In the genomic region with DNA sequence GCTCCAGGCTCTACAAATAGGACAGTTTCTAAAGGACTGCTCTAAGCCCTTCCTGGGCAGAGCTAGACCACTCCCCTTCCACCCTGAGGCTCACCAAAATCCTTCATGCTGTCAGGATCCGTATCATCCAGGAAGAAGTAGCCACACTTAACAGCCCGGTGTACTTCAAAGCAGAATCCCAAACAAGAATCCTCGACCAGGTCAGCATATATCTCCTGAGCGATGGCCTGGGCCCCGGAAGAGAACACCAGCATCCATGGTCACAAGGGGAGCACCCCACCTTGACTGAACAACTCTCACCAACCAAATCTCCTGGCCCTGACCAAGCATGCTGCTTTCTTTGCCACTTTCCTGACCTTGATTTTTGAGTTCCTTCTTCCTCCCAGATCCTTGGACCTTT, we compare ENCODE assay signal across 9 mouse cellular contexts. TPM values are rescaled to one million over a fixed set of nuclear protein-coding genes. Genes with fewer than 3 reads are reported as not detected.
A peak's percentile ranks its signal among the peaks of the same experiment; 100 is the strongest.
DNase-seq lines count a peak whose midpoint lies in the region; ATAC-seq and TF ChIP-seq lines count a peak whose summit lies in the region.
"Had no signal": no experiment of that assay in that cellular context is flagged by ENCODE, and none has a peak within 500 bp of the region (broad histone marks: within the 10 kb centered on the region; RNA-seq: fewer than 3 reads in every experiment).

No protein-coding gene starts in this region.

- TF ChIP-seq CTCF in E14TG2a.4 (conservative IDR thresholded peaks at IDR 0.05; ENCODE audit: low read length): no peak
- TF ChIP-seq CTCF in cerebellum, adult 2 months (IDR thresholded peaks at IDR 0.05; ENCODE audit: borderline replicate concordance, insufficient read depth, low read depth, low read length): no peak

- WGBS in heart, embryonic 16.5 days: 77% methylated on average over 5 of the region's 5 CpGs
- WGBS in liver, embryonic 12.5 days (ENCODE audit: insufficient replicate concordance): 74% methylated on average over 5 of the region's 5 CpGs
- WGBS in cerebellum, adult 2 months: 71% methylated on average over 5 of the region's 5 CpGs

- ATAC-seq in heart, embryonic 16.5 days (replicated peaks; ENCODE audit: extremely low read depth, insufficient read depth, low FRiP score): no peak
- no peak for ATAC-seq in liver, embryonic 12.5 days

- H3K36me3 ChIP-seq in E14TG2a.4 (ENCODE audit: insufficient read depth, low read length): peaks cover 59% of the 10 kb centered on the region
- H3K36me3 ChIP-seq in heart, embryonic 16.5 days (ENCODE audit: control insufficient read depth, insufficient read depth): peaks cover 33% of the 10 kb centered on the region
- H3K36me3 ChIP-seq in liver, embryonic 12.5 days: peaks cover 55% of the 10 kb centered on the region

- peak overlapping the region; percentile 92 for H3K4me3 ChIP-seq in E14TG2a.4 (replicated peaks; ENCODE audit: low read length)
- H3K4me3 ChIP-seq in heart, embryonic 16.5 days (ENCODE audit: low read length): peak overlapping the region; percentile 81; the same call in 1 of the 2 replicates
- peak overlapping the region; percentile 91; the same call in 1 of the 2 replicates for H3K4me3 ChIP-seq in liver, embryonic 12.5 days
- no peak overlapping the region for H3K4me3 ChIP-seq in cerebellum, adult 2 months (replicated peaks; ENCODE audit: insufficient read depth, low read depth, low read length)

- no peak for TF ChIP-seq POLR2A in cerebellum, adult 2 months (IDR thresholded peaks at IDR 0.05; ENCODE audit: borderline replicate concordance, insufficient read depth, low read length)

- intact Hi-C loops in heart, postnatal 25 days (cut with DNase I): no loop called here

- peak; percentile 89 for DNase-seq in heart, adult 11 months
- DNase-seq in heart, postnatal 25 days (ENCODE audit: low spot score): no peak
- DNase-seq in thymus, postnatal 10 days (ENCODE audit: low spot score in 2 of 2): no peak
- DNase-seq in right cerebral cortex, postnatal 4 days: no peak
- no peak for DNase-seq in cerebellum, adult 2 months
- DNase-seq: lung, adult 2 months had no signal

- H3K9me3 ChIP-seq in E14TG2a.4 (ENCODE audit: low read length): no peaks in the 10 kb centered on the region
- no peaks in the 10 kb centered on the region for H3K9me3 ChIP-seq in heart, embryonic 16.5 days (replicated peaks; ENCODE audit: control insufficient read depth, low read length)
- no peaks in the 10 kb centered on the region for H3K9me3 ChIP-seq in liver, embryonic 12.5 days (replicated peaks)

- no peaks in the 10 kb centered on the region for H3K27me3 ChIP-seq in E14TG2a.4 (ENCODE audit: insufficient read depth, low read length)
- H3K27me3 ChIP-seq in heart, embryonic 16.5 days (ENCODE audit: control insufficient read depth, insufficient read depth, low read length): no peaks in the 10 kb centered on the region
- H3K27me3 ChIP-seq in liver, embryonic 12.5 days (replicated peaks): no peaks in the 10 kb centered on the region
- H3K27me3 ChIP-seq in cerebellum, adult 2 months (ENCODE audit: control insufficient read depth, insufficient read depth, low read length): no peaks in the 10 kb centered on the region

- H3K4me2 ChIP-seq in heart, embryonic 16.5 days (ENCODE audit: low read depth, low read length): peak overlapping the region; percentile 66; the same call in 1 of the 2 replicates
- H3K4me2 ChIP-seq in liver, embryonic 12.5 days: peak overlapping the region; percentile 98

- peaks cover 80% of the 10 kb centered on the region for H3K4me1 ChIP-seq in E14TG2a.4 (replicated peaks; ENCODE audit: low read depth, low read length)
- H3K4me1 ChIP-seq in heart, embryonic 16.5 days (ENCODE audit: control insufficient read depth, insufficient read depth, low read length): peaks cover 20% of the 10 kb centered on the region
- H3K4me1 ChIP-seq in liver, embryonic 12.5 days: peaks cover 51% of the 10 kb centered on the region
- peaks cover 11% of the 10 kb centered on the region; the same call in 1 of the 2 replicates for H3K4me1 ChIP-seq in cerebellum, adult 2 months (ENCODE audit: control insufficient read depth, insufficient read depth, low read length)

- no peak overlapping the region for H3K27ac ChIP-seq in heart, embryonic 16.5 days (ENCODE audit: low read length)
- H3K27ac ChIP-seq in liver, embryonic 12.5 days: peak overlapping the region; percentile 98
- no peak overlapping the region for H3K27ac ChIP-seq in cerebellum, adult 2 months (ENCODE audit: insufficient read depth, low read length)

- H3K9ac ChIP-seq in heart, embryonic 16.5 days (ENCODE audit: low read length): peak overlapping the region; percentile 90
- H3K9ac ChIP-seq in liver, embryonic 12.5 days: peak overlapping the region; percentile 94; the same call in 1 of the 2 replicates

RNA-seq across cellular contexts. Expression of gene Atxn7l3, which starts 2.0 kb away (rescaled TPM):
- total RNA-seq in heart, postnatal 25 days (2021): 10 to 100 TPM; 21.1 to 21.7 TPM
- polyA plus RNA-seq in heart, embryonic 16.5 days (2015; fragmentation: Nextera tagmentation; extraction: Ambion mirVana): 7.1 and 9.1 TPM in 2 replicates
- polyA plus RNA-seq in liver, embryonic 12.5 days (2016; fragmentation: Nextera tagmentation; extraction: Ambion mirVana): 7.3 and 7.5 TPM in 2 replicates
- polyA plus RNA-seq in cerebellum, adult 2 months (2012; rRNA removed): 93.3 and 101 TPM in 2 replicates

RNA-seq across cellular contexts. Expression of gene Tmub2, which starts 9.7 kb away (rescaled TPM):
- 10 to 100 TPM; 20.7 to 23.3 TPM for total RNA-seq in heart, postnatal 25 days (2021)
- polyA plus RNA-seq in heart, embryonic 16.5 days (2015; fragmentation: Nextera tagmentation; extraction: Ambion mirVana): 42.6 and 44.9 TPM in 2 replicates
- polyA plus RNA-seq in liver, embryonic 12.5 days (2016; fragmentation: Nextera tagmentation; extraction: Ambion mirVana): 28.4 and 28.9 TPM in 2 replicates
- polyA plus RNA-seq in cerebellum, adult 2 months (2012; rRNA removed): 82.7 and 85.3 TPM in 2 replicates

RNA-seq across cellular contexts. Expression of gene Ubtf, which starts 25.1 kb away (rescaled TPM):
- total RNA-seq in heart, postnatal 25 days (2021): 10 to 100 TPM; 56.7 to 57.3 TPM
- 57.8 and 58.9 TPM in 2 replicates for polyA plus RNA-seq in heart, embryonic 16.5 days (2015; fragmentation: Nextera tagmentation; extraction: Ambion mirVana)
- polyA plus RNA-seq in liver, embryonic 12.5 days (2016; fragmentation: Nextera tagmentation; extraction: Ambion mirVana): 97.2 and 98.8 TPM in 2 replicates
- polyA plus RNA-seq in cerebellum, adult 2 months (2012; rRNA removed): 94.6 and 95.8 TPM in 2 replicates

RNA-seq across cellular contexts. Expression of gene Asb16, which starts 25.9 kb away (rescaled TPM):
- under 1 TPM; 0.61 to 0.68 TPM for total RNA-seq in heart, postnatal 25 days (2021)
- polyA plus RNA-seq in heart, embryonic 16.5 days (2015; fragmentation: Nextera tagmentation; extraction: Ambion mirVana): 0.08 and 0.09 TPM in 2 replicates
- polyA plus RNA-seq in liver, embryonic 12.5 days (2016; fragmentation: Nextera tagmentation; extraction: Ambion mirVana): 0.05 TPM in 1 of 2 replicates, not detected in the other
- polyA plus RNA-seq in cerebellum, adult 2 months (2012; rRNA removed): 3.1 and 4.0 TPM in 2 replicates

RNA-seq across cellular contexts. Expression of gene BC030867, which starts 45.7 kb away (rescaled TPM):
- total RNA-seq in heart, postnatal 25 days (2021): under 1 TPM; 0.10 to 0.39 TPM
- 11.8 and 12.3 TPM in 2 replicates for polyA plus RNA-seq in heart, embryonic 16.5 days (2015; fragmentation: Nextera tagmentation; extraction: Ambion mirVana)
- 19.5 and 19.7 TPM in 2 replicates for polyA plus RNA-seq in liver, embryonic 12.5 days (2016; fragmentation: Nextera tagmentation; extraction: Ambion mirVana)
- 1.3 and 2.2 TPM in 2 replicates for polyA plus RNA-seq in cerebellum, adult 2 months (2012; rRNA removed)
